Mouse (Mus musculus): ENCODE data around the gene Cdkn1a. TPM values are rescaled to one million over a fixed set of nuclear protein-coding genes. Genes with fewer than 3 reads are reported as not detected.

Cdkn1a gene
- total RNA-seq, 2 experiments from 2014 or later = 34.2 to 40.4 TPM

DNA sequence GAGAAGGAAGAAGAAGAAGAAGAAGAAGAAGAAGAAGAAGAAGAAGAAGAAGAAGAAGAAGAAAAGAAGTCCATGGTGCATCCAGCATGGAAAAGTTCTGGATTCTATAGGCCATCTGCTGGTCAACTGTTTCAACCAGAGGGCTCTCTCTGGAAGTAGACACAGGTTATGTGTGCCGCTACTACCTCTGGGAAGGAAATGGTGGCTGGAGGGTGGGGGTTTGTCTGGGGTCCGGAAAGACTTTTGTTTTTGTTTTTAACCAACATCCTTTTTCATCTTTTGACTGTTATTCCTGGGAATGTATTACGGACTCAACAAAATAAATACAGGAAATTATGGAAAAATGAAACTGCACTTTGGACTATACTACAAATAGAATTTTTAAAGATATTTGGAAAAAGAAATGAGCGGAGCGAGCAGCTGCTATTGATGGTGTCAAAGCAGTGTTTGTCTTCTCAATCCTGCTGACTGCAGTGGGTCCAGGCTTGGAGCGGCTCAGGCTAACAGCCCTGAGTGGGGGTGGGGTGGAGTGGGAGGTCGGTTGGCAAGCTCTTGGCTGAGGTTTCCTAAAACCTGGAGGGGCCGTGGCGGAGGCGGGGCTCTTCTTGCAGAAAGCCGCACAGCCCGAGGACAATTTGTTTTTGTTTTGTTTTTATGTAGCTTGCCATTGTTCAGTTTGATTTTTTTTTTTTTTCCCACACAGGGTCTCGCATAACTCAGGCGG, 12.8 kb upstream of the Cdkn1a start:
- intact Hi-C loops (cut with DNase I) = no loop called here

DNA sequence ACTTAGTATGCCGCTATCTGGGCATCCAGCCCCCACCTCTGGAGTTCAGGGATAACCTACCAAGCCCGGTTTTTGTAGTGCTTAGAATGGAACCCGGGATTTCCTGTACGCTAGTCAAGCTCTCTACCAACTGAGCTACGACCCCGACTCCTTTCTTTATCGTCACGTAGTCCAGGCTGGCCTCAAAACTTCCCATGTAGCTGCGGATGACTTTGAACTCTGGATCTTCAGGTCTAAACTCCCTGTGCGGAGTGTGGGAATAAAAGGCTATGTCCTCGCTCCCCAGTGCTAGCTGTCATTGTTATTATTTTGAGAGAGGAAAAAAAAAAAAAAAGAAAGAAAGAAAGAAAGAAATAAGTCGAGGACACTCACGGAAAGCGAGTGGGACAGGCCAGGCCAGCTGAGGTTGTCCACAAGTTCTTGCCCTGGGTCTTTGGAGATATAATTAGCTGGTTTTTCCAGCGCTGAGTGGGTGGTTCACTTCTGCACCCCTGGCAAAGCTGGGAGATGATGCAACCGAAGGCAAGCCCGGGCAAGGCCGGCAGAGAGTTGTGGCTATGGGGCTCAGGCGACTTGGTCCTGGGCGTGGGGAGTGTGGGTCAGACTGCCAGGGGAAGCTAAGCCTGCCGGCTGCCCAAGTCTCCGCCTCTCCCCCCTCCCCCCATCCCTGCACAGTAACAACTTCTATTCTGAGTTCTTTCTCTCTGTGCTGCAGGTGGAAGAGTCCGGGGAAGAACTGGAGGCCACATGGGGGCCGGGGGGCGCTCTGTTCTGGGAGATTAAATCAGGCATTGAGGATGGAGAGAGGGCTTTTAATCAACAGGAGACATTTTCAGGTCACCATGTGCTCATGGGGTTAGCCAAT, 12.0 kb upstream of the Cdkn1a start:
- peak in 1 of 2 experiments; percentile 69 for DNase-seq (ENCODE audit: extremely low spot score in 1 of 2, low spot score in 2 of 2)
- intact Hi-C loops (cut with DNase I) = no loop called here

More for the DNA sequence above, 12.8 kb upstream of the Cdkn1a start:
- DNase-seq (ENCODE audit: extremely low spot score in 1 of 2, low spot score in 2 of 2) = peak in 1 of 2 experiments; percentile 91

DNA sequence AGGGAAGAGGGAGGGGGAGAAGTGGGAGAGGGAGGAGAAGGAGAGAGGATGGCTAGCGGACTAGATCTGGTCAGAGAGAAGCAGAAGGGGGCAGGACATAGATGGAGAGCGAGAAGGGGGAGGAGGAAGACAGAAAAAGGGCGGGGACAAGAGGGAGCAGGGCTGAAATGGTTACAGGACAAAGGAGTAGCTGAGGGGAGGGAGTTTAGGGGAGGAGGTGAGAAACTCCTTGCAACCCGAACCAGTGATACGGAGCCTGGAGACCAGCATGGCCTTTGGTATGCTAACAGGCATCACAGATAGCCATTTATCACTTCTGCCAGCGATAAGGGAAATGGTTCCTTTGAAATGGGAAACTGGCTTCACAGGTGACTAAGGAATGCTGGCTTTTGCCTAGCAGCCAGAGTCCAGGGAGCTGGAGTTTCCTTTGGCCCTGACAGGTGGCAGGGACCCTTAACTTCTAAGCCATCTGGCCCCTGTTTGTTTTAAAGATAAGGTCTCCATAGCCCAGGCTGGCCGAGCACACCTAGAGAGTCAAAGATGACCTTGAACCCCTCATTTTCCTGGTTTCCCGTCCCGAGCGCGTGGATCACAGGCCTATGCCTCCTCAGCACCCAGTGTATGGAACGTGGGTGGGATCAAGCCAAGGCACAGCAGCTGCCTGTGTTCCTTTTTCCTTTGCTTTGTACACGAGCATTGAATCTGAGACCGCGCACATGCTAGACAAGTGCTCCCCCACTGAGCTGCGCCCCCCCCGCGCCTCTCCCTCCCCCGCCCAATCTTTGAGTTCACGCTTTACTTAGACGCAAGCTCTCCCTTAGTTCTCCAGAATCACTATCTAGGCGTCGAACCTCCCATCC, 9.8 kb upstream of the Cdkn1a start:
- intact Hi-C loops (cut with DNase I) = no loop called here
- peak in 1 of 2 experiments; percentile 25 for DNase-seq (ENCODE audit: extremely low spot score in 1 of 2, low spot score in 2 of 2)

DNA sequence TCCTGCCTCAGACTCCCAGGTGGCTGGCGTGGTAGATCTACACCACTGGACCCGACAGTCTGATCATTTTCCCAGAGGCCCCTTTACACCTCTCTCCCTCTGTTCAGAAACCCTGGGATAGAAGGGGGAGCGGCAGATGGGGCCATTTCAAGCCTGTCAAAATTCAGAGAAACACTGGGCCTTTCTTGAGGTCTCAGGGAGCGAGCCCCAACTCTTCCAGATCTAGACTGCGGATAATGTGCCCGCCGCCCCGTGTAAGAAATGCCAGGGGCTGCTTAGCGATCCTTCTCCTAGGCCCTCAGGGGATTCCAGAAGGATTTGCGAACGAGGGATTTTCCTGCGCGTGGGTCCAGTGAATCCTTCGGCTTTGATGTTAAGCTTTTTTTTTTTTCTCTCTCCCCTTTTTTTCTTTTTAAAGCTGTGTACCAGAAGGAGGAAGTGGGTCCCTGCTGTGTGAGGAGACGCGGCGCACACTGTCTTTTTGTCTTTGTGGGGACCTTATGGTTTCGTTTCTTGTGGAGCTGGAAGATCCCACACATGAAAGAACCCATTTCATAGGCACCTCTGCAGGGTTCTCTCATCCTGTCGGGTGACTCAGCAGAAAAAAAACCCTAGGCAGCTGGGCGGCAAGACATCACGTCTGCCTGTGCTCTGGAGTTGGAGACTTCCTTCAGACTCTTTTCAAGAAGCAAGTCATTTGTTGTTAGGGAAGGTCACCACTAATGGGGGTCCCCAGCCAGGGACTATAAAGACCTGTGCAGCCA, 9.0 kb upstream of the Cdkn1a start:
- DNase-seq (ENCODE audit: extremely low spot score in 1 of 2, low spot score in 2 of 2) = peak in 1 of 2 experiments; percentile 51
- intact Hi-C loops (cut with DNase I) = no loop called here

DNA sequence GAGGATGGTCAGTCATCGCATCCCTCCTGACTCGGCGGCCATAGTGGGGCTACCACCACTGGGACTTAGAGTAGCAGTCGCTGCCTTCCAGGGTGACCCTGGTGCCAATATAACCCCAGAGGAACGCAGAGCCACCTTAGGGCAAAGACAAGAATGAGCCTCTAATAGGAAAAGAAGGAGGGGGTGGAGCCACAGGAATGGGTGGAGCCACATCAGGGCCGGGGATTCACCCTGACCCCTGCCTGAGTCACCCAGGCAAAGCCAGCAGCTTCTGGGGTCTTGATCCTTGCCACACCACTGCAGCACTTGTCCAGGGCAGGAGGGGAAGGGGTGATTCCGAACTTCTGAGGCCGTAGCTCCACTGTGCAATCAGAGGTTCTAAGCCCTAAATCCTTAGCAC, 7.2 kb upstream of the Cdkn1a start:
- peak in 1 of 2 experiments; percentile 14 for DNase-seq (ENCODE audit: extremely low spot score in 1 of 2, low spot score in 2 of 2)
- intact Hi-C loops (cut with DNase I) = no loop called here

DNA sequence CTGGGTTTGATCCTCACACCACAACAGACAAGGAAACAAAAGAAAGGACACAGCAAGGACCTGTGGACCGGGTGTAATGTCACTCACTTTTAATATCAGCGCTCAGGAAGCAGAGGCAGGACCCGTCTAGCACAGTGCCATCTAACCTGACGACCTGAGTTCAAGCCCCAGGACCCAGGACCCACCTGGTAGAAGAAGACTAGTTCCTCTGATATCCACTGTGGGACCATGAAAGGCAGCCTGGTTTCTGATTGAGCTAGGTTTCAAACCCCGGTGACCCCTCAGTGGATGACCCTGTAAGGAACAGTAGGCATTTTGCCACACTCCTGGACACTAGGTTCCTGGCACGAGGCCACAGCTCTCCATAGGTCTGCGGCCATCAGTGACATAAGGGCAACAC, 6.1 kb upstream of the Cdkn1a start:
- intact Hi-C loops (cut with DNase I) = no loop called here
- peak in 1 of 2 experiments; percentile 26 for DNase-seq (ENCODE audit: extremely low spot score in 1 of 2, low spot score in 2 of 2)

DNA sequence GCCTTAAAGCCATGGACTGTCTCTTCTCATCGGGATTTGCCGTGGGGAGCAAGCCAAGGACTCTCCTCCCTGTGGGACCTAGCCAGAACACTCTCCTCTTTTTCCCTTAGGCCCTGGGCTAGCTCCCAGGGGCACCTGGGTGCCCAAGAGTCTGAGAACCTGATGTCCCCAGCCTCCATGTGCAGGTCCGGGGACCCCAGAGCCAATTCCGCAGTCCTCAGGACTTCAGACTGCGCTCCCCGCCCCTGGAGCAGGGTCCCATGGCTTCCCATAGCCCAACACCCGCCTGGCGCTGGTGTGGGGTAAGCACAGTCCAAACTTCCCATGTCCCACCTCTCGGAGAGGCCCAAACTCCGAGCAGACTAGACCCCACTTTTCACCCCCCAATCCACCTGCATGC, 5.5 kb upstream of the Cdkn1a start:
- intact Hi-C loops (cut with DNase I) = no loop called here
- peak in 1 of 2 experiments; percentile 20 for DNase-seq (ENCODE audit: extremely low spot score in 1 of 2, low spot score in 2 of 2)

DNA sequence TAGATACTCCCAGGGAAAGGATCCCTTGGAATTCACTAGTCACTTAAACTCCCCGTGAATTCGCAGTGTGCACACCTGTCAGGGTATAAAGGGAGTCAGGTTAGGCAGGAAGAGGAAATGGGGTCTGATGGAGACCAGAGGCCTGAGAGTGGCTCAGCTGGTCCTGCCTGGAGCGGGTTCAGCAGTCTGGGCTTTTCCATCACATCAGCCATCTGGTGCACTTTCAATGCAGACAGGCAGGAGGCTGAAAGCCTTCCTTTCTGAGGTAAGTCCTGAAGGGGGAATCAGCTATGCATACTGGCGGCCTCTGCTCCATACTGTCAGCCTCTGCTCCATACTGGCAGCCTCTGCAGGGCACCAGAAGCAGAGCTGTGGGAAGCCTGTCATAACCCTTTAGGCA, 3.9 kb upstream of the Cdkn1a start:
- intact Hi-C loops (cut with DNase I) = no loop called here
- DNase-seq (ENCODE audit: extremely low spot score in 1 of 2, low spot score in 2 of 2) = no peak

DNA sequence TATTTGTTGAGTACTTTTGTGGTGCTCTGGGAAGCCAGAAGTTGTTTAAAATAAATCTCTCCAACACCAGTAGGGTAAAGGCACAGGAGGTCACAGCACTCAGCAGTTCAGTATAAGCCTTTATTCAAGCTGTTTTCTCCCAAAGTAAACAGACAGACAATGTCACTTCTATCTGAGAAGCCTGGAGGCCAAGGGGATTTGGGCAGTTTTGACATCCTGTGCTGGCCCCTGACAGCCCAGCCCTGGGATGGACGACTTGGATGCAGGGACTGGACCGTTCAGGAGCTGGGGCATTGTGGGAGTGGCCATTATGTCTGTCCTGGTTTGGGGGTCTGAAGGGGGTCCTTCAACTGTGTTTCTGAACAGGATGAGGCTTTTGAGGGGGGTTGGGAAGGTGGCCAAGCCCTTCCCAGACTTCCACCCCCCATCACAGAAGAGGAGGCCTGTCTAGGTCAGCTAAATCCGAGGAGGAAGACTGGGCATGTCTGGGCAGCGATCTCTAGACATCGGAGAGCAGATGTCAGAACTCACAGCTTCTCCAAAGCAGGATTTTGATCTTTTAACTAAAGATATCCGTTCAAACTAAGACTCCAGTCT, 670 bp downstream of the Cdkn1a start:
- no peak for DNase-seq (ENCODE audit: extremely low spot score in 1 of 2, low spot score in 2 of 2)
- intact Hi-C loops (cut with DNase I) = no loop called here

DNA sequence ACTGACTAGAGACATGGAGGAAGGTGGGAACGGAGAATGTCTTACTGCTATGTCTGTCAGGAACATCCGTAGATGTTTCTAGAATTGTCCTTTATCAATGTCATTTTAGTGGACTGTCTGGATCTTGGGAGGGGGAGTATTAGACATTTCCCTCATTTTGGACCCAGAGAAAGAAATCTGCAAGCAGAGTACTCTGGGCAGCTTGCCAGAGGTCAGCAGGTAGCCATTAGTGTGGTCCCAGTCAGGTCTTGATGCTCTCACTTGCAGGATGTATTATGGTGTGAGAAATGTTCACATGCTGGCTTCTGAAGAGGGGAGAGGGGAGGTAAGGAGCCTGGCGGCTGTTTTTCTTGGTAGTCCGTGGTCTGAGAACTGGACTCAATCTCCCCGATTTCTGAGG, 1.7 kb downstream of the Cdkn1a start:
- intact Hi-C loops (cut with DNase I) = no loop called here

DNA sequence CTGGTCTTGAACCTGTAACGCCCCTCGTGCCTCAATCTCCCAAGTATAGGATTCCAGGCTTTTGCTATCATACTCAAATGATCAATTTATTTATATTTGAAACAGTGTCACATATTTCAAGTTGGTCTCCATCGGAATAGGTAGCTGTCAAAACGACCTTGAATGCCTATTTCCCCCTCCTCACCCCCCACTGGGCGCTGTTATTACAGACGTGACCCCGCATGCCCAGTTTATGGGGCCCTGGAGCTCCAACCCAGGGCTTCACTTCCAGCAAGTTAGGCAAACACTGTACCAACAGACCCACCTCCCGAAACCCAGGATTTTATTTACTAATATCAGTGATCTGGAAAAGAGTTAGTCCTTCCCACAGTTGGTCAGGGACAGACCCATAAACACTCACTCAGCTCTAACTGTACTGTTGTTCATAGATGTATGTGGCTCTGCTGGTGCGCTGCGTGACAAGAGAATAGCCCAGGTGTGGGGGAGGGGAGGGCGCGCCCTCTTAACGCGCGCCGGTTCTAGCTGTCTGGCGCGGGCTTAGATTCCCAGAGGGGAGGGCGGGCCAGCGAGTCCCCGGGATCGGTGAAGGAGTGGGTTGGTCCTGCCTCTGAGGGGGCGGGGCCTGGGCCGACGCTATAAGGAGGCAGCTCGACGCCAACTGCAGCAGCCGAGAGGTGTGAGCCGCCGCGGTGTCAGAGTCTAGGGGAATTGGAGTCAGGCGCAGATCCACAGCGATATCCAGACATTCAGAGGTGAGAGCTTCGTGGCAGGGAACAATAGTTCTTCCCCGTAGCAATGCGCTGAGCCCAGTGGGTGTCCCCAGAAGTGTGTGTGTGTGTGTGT, 2.6 kb downstream of the Cdkn1a start:
- intact Hi-C loops (cut with DNase I) = no loop called here

More for the DNA sequence above, 1.7 kb downstream of the Cdkn1a start:
- peak in 1 of 2 experiments; percentile 19 for DNase-seq (ENCODE audit: extremely low spot score in 1 of 2, low spot score in 2 of 2)

DNA sequence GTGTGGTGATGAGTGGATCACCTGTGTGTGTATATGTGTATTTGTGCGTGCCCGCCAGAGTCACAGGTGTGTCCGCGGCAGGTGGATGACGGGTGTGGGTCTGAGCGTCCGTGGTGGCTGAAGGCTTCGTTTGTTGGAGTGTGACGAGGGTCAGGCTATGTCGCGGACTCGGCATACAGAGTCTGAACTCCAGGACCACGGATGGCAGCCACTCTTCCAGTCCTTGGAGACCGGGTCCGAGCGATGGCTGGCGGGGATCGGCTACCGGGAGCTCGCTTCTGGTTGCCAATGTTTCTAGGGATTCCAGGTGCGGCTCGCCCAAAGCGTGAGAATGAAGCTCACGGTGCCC, 3.2 kb downstream of the Cdkn1a start:
- no peak for DNase-seq (ENCODE audit: extremely low spot score in 1 of 2, low spot score in 2 of 2)
- intact Hi-C loops (cut with DNase I) = loop anchor here (2.0 kb wide), 1 partner anchor 45 kb away; no protein-coding TSS in a partner anchor

More for the DNA sequence above, 2.6 kb downstream of the Cdkn1a start:
- peak; percentile 71 to 93 for DNase-seq (ENCODE audit: extremely low spot score in 1 of 2, low spot score in 2 of 2)

DNA sequence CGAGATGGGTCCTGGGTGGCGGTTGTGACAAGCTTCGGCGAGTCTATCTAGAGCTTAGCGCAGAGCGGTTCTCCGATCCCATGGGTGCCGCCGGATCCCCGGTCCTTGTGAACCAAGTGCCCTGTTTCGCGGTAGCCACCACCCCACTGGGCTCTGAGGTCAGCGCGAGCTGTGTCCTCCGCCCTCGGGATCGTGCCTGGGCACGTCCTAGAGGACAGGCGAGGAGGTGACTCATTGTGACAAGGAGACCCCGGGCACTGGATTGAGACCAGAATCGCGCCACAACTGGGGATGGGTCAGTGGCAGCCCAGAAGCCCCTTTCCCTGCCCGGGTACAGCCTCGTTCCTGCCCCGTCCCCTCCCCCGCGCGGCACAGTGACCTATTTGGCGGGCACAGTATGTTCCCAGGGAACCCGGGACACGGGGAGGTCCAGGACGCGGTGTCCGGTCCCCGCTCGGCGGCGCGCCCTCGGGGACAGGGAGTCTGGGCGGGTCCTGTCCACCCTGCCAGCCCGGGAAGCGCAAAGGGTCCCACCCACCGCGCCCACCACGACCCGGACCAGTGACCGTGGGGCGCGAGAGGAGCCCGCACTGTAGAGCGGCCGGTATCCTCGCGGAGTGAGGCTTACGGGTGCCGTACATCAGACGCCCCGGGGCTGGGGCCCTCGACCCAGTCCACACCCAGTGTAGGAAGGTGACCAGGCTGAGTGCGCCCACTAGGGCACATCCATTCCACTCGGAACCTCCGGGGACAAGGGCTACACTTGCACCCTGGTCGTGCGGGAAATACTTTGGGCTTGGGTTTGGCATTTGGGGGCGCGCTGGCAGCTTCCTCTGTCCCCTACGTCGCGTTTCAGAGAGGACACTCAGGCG, 3.8 kb downstream of the Cdkn1a start:
- peak; percentile 29 to 85 for DNase-seq (ENCODE audit: extremely low spot score in 1 of 2, low spot score in 2 of 2)
- intact Hi-C loops (cut with DNase I) = loop anchor here (2.0 to 5.0 kb wide), 2 partner anchors 46 to 73 kb away; no protein-coding TSS in a partner anchor

DNA sequence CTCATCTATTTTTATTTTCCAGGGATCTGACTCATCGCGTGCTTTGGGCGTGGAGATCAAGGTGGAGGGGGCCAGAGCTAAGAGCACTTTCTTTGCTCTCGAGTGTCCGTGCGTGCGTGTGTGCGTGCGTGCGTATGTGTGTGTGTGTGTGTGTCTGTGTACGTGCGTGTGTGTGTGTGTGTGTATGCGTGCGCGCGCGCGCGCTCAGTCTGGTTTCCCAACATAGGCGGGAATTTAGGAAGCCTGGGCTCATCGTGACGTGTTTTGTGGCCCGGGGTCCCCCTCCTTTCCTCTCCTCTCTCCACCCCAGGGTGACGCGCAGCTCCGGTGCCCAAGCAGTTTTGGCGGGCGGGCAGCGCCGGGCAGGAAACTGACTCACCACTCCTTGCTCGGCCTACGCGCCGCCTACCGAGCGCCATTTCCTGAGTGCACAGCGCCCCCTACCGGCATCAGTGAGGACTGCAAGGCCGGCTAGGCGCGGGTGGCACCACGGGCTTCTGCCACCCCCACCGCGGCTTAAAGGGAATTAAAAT, 4.5 kb downstream of the Cdkn1a start:
- peak; percentile 95 to 97 for DNase-seq (ENCODE audit: extremely low spot score in 1 of 2, low spot score in 2 of 2)
- intact Hi-C loops (cut with DNase I) = loop anchor here (2.0 to 5.0 kb wide), 2 partner anchors 46 to 72 kb away; no protein-coding TSS in a partner anchor

DNA sequence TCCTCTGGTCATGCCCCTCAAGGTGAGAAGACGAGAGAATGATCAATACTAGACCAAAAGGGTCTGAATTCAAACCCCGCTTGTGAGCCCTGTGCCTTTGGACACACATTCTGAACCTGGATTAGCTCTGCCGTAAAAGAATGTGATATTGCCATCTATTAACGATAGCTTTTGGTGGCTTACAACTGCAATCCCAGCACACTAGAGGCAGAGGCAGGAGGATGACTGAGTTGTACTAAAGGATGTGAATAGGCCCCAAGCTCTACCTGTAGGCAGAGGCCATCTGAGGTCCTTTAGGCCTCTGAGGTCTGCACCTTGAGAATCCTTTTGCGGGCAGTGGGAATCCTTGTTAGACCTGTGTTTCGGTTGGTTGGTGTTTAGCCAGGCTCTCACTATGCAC, 5.5 kb downstream of the Cdkn1a start:
- intact Hi-C loops (cut with DNase I) = loop anchor here (5.0 kb wide), 1 partner anchor 71 kb away; no protein-coding TSS in a partner anchor
- DNase-seq (ENCODE audit: extremely low spot score in 1 of 2, low spot score in 2 of 2) = peak in 1 of 2 experiments; percentile 9
